Mouse (Mus musculus): Measurements from ENCODE around the gene Ndrg4.

The Ndrg4 gene

DNA sequence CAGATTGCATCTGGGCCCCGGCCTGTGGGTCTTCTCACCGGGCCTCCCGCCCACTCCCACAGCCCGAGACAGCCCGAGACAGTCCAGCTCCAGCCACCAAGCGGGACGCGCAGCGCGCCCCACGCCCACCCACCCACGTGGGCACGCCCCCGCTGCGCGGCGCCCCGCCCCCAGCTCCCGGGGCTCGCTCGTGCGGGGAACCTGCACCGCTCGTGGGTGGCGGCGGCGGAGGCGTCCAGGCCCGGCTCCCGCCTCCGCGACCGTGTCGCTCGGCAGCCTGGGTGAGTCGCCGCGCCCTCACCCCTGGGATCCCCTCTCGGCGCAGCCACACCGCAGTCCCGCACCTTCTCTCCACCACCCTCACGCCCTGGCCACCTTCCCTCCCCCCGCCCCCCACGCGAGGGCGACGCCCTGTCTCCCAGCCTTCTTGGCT is 827 bp downstream of the Ndrg4 start:
- DNase-seq (ENCODE audit: inconsistent age in 2 of 2, low spot score in 1 of 2) = peak; percentile 26 to 51

GRCm38 (mm10) chr8:95678024-95678611 is 1.3 kb downstream of the Ndrg4 start:
- peak; percentile 29 to 74 for DNase-seq (ENCODE audit: inconsistent age in 2 of 2, low spot score in 1 of 2)

DNA sequence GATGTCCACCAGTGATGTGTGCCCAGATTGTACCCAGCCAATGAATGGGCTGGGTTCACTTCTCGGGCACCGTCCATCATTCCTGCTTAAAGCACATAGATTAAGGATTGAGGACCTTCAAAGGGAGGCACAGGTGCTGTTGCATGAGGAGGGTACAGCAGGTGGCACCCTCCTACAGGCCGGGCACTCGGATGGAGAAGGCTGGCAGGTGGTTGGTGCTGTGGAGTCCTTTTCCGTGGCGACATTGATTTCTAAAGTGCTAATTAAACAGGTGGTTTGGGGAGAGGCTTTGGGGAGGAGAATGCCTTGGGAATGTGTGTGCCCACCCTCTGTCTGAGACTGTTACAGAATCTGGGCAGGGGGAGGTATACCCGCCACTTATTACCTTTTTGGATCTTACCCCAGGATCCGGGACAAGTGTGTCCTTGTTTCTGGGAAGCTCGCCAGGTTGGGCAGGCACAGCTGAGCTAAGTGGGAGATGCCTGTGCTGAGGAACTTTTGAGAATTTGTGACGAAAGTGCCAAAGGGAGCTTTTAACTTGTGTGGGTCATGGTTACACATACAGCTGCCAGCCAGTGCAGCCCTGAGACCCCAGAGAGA is 11.4 kb downstream of the Ndrg4 start:
- DNase-seq (ENCODE audit: inconsistent age in 2 of 2, low spot score in 1 of 2) = peak; percentile 30 to 63

DNA sequence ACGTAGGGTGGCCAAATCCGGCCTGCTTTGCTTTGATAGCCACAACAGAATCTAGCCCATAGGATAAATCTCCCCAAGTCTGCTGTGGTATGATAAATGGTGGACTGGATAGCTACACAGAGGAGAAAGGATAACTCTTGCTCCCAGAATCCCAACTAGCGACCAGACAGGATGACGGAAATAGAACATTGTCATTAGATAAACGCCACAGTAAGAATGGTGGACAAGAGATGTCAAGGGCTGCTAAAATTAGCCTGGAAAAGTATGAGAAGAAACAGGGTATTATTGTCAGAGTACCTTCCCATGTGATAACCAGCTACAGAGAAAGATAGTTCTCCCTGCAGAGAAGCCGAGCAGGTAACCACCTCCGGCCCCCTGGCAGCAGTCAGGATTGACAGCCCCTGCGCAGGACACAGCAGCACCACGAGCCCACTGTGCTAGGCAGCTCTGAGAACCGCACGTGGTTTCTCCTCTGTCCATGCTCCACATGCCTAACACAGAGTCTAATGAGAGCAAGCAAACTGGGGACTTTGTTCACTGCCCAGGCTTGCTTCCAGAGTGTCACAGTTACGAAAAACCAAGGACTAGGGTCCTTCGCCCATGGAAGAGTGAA is 14.3 kb downstream of the Ndrg4 start:
- no peak for DNase-seq (ENCODE audit: inconsistent age in 2 of 2, low spot score in 1 of 2)

- no peak for DNase-seq (ENCODE audit: inconsistent age in 2 of 2, low spot score in 1 of 2)
Measured at GRCm38 (mm10) chr8:95694631-95695030, 17.9 kb downstream of the Ndrg4 start.

GRCm38 (mm10) chr8:95696661-95697060 is 19.9 kb downstream of the Ndrg4 start:
- DNase-seq (ENCODE audit: inconsistent age in 2 of 2, low spot score in 1 of 2) = no peak

- DNase-seq (ENCODE audit: inconsistent age in 2 of 2, low spot score in 1 of 2) = peak; percentile 74 to 93
Measured at GRCm38 (mm10) chr8:95697128-95697527, 20.3 kb downstream of the Ndrg4 start.

GRCm38 (mm10) chr8:95698179-95698578 is 21.4 kb downstream of the Ndrg4 start:
- no peak for DNase-seq (ENCODE audit: inconsistent age in 2 of 2, low spot score in 1 of 2)

- DNase-seq (ENCODE audit: inconsistent age in 2 of 2, low spot score in 1 of 2) = peak in 1 of 2 experiments; percentile 17
Measured at GRCm38 (mm10) chr8:95700282-95700681, 23.5 kb downstream of the Ndrg4 start.

DNA sequence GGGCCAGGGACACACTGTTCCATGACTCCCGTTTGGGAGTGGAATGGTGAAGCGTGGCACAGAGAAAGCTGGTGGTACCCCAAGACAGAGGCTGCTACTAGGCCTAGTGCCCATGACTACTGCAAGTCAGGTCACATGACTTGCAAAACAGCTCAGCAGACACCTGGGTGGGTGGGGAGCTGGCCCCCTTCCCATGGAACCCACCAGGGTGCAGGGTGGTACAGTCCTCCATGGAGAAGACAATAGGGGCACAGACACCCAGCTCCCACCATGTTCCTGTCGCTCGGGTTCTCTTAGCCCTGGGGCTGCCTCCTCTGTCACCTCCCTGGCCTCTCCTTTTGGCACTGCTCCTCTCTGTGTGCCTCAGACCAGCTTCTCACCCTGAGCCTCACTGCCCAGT is 25.0 kb downstream of the Ndrg4 start:
- DNase-seq (ENCODE audit: inconsistent age in 2 of 2, low spot score in 1 of 2) = no peak

- DNase-seq (ENCODE audit: inconsistent age in 2 of 2, low spot score in 1 of 2) = peak; percentile 77 to 86
Measured at GRCm38 (mm10) chr8:95702480-95703446, 26.0 kb downstream of the Ndrg4 start.

- peak in 1 of 2 experiments; percentile 54 for DNase-seq (ENCODE audit: inconsistent age in 2 of 2, low spot score in 1 of 2)
Measured at GRCm38 (mm10) chr8:95703461-95704260, 26.9 kb downstream of the Ndrg4 start.

DNA sequence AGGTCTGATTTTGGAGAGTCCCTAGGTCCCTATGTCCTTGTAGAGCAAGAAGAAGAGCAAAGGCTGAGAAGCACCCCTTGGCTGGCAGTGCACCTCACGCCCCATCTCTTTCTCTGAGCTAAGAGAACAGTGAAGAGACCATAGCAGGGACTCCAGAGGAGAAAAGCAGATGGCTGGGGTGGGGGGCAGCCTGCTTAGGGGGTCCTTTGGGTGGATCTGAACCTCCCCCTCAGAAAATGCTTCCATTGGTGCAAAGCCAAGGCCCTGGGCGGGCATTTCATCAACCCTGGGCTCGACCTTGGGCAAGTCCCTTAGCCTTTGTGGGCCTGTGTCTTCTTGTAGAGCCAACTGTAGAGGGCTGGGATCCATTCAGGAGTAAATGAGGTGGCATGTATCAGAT is 27.8 kb downstream of the Ndrg4 start:
- peak in 1 of 2 experiments; percentile 22 for DNase-seq (ENCODE audit: inconsistent age in 2 of 2, low spot score in 1 of 2)

- no peak for DNase-seq (ENCODE audit: inconsistent age in 2 of 2, low spot score in 1 of 2)
Measured at GRCm38 (mm10) chr8:95709579-95709978, 32.8 kb downstream of the Ndrg4 start.

- DNase-seq (ENCODE audit: inconsistent age in 2 of 2, low spot score in 1 of 2) = peak in 1 of 2 experiments; percentile 22
Measured at GRCm38 (mm10) chr8:95711029-95711428, 34.2 kb downstream of the Ndrg4 start.

- peak in 1 of 2 experiments; percentile 17 for DNase-seq (ENCODE audit: inconsistent age in 2 of 2, low spot score in 1 of 2)
Measured at GRCm38 (mm10) chr8:95712395-95712794, 35.6 kb downstream of the Ndrg4 start.

DNA sequence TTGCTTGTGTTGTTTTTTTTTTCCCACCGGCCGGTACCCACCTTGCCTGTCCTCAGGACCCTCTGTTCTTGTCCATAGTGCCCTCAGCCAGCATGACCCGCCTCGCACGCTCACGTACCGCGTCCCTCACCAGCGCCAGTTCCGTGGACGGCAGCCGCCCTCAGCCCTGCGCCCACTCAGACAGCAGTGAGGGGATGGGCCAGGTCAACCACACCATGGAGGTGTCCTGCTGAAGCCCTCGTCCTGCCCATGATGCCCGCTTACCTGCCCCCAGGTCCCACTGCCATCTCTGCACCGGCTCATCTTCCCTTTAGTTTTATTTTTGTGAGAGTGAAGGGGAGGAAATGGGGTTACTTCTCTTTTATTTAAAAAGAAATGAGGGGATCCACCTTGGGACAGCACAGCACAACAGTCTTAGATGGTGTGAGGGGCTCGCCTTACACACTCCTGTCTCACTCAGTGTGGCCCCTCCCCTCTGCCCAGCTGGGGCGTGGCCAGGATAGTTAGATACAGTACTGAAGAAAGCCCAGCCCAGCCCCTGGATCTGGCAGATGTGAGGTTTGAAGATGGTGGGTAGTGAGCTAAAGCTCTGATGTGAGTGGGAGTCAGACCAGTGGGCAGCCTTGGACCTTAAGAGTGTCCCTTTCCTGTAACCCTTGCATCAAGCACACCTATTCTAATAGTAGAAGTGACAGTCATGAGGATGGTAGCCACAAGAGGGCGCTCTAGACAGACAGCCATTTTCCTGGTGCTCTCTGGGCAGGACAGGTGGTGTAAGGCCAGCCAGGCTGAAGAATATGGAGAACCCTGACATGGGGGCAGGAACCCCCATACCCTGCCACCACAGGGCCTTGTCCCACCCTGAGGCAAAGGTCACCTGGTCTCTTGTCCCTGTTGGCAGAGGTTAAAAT is 36.6 kb downstream of the Ndrg4 start:
- peak; percentile 74 to 93 for DNase-seq (ENCODE audit: inconsistent age in 2 of 2, low spot score in 1 of 2)

DNA sequence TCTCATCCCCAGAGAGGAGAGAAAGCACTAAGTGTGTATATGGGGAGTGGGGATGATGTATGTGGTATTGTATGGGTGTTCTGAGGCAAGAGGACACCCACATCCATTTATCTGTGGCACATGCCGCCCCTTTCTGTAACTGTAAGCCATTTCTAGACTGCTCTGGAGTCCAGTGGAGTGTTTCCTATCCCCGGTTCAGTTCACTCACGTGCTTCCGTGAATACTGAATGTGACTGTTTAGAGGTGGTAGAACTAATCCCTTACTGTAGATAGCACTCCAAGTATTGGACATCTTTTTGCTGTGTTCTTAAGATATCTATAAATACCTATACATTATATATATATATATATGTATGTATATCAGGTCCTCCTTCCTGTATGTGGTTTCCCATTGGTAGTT is 37.6 kb downstream of the Ndrg4 start:
- DNase-seq (ENCODE audit: inconsistent age in 2 of 2, low spot score in 1 of 2) = no peak

GRCm38 (mm10) chr8:95714837-95715413 is 38.1 kb downstream of the Ndrg4 start:
- DNase-seq (ENCODE audit: inconsistent age in 2 of 2, low spot score in 1 of 2) = peak in 1 of 2 experiments; percentile 44
